Mouse (Mus musculus): ENCODE results near the gene Clec2l.
A peak's percentile ranks its signal among the peaks of the same experiment; 100 is the strongest.
"Not testable (repeated sequence)": the region's sequence is repeated elsewhere in the genome, so short reads cannot be mapped to it uniquely, and the experiment has no call there.

Clec2l gene

DNA sequence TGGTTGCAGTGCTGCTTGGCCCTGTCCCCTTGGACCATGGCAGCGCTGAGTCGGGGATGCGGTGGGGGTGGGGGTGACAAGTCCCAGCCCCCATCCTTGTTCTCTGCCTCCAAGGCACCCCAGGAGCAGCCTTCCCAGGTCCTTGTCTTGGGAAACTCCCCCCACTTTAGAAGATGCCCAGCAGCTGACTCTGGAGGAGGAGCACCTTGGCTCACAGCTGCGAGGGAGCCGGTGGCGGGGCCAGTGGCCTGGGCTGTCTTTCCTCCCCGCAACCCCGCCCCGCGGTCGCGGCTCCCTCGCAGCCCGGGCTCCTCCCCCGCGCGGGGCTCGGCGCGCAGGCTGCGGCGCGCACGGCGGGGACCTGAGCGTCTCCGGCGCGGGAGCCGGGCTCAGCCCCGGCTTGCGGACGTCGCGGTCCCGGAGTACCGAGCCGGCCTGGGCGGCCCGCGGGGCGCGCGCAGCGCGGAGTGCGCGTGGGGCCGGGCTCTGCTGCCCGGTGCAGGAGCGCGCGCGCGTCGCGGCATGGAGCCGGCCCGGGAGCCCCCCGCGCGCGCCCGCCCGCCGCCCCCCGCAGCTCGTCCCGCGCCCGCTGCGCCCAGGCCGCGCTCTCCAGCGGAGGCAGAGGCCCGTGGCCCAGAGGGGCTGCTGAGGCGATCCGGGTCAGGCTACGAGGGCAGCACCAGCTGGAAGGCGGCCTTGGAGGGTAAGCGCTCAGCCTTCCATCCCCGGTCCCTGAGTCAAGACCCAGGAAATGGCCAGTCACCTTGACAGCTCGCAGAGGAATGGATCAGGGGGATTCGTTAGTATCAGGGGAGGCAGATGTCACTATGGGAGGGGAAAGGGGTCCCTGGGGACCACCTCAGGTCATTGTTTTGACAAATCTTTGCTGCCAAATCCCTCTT is at the start of gene Clec2l:
Gene Clec2l (plus strand): TSS at position 356 of the 902 bp plus-strand sequence.
- DNase-seq: no peak

DNA sequence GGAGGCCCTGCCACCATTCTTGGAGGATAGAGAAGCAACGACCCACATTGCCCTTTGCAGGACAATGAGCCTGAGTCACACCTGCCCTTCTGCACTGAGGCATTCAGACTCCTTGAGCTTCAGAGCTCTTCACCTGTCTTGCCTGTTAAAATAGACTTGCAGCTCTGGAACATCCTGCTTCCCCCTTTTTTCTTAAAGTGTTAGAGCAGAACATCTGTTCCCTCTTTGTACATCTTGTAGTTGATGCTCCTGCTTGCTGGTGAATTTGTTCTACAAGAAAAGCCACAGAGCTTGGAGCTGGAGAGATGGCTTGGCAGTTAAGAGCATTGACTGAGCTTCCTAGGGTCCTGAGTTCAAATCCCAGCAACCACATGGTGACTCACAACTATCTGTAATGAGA is 40.5 kb upstream of the Clec2l start:
- DNase-seq: no peak

DNA sequence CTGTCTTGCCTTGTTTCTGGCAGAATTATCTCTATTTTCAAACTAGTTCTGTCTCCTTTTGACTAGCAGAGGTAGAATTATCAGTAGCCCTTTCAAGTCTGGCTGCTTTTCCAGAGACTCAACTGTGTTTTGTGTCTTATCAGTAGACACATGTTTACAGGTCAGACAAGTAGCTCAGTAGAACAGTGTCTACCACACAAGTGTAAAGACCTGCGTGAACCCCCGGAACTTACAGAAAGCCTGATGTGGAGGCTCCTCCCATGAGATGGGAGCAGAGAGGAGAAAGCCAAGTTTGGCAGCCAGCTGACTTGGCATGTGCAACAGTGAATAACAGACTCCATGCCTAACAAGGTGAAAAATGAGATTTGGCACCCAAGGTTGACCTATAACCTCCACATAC is 39.4 kb upstream of the Clec2l start:
- no peak for DNase-seq

DNA sequence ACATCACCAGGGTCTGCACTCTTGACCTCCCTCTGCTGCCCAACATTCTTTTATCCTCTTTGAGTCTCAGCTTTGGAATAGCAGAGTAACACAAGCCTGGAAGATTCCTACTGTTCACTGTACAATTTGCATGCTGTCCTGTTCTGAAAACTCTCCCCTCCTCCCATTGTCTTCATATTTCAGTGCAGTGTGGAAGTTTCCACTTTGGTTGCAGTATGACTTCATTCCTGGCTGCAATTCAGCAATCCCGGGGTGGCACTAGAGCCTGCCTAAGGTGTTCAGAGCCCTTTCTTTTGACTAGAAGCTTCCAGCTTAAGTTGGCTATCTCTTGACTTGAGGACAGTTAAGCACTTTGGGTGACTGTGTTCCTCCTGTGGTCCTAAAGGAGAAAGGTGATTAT is 38.4 kb upstream of the Clec2l start:
- no peak for DNase-seq

DNA sequence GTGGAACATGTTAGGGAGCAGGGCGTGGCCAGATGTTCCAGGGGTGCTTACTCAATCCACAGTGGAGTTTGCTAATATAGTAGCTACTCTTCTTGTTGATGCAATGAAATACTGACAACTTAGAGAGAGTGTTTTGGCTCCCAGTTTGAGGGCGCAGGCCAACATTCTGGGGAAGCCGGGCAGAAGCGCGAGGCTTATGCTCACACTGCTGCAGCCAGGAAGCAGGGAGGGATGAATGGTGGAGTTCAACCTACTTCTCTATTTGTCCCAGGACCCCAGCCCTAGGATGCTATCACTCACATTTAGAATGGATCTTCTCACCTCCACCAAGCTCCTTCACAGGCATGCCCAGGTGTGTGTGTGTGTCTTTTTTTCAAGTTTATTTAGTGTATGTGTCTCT is 36.8 kb upstream of the Clec2l start:
- no peak for DNase-seq

- DNase-seq: no peak
Measured at GRCm38 (mm10) chr6:38627081-38627480, 35.8 kb upstream of the Clec2l start.

- DNase-seq: no peak
Measured at GRCm38 (mm10) chr6:38627486-38627885, 35.4 kb upstream of the Clec2l start.

DNA sequence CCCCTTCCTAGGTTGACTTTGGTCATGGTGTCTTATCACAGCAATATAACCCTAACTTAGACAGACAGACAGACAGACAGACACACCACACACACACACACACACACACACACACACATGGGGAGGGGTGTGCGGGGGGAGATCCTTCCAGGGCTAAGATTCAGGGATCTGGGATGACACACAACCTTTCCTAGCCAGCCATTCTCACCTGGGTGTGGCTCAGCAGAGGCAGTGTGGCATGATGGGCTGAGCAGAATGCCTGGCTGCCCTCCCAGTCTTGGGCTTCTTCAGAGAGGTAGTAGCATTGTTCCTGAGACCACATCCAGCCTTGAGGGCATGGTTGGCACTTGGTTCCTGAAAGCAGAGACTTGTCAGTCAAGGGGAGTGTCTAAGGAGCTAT is 33.3 kb upstream of the Clec2l start:
- DNase-seq: no peak

- no peak for DNase-seq
Measured at GRCm38 (mm10) chr6:38632826-38633225, 30.0 kb upstream of the Clec2l start.

GRCm38 (mm10) chr6:38634461-38634860 is 28.4 kb upstream of the Clec2l start:
- no peak for DNase-seq

- no peak for DNase-seq
Measured at GRCm38 (mm10) chr6:38635941-38636851, 26.7 kb upstream of the Clec2l start.

GRCm38 (mm10) chr6:38636852-38637618 is 25.8 kb upstream of the Clec2l start, which contains the start of gene Klrg2:
Klrg2 (minus strand) TSS chr6:38637242.
- DNase-seq: peak; percentile 14

- no peak for DNase-seq
Measured at GRCm38 (mm10) chr6:38640401-38640800, 22.5 kb upstream of the Clec2l start.

DNA sequence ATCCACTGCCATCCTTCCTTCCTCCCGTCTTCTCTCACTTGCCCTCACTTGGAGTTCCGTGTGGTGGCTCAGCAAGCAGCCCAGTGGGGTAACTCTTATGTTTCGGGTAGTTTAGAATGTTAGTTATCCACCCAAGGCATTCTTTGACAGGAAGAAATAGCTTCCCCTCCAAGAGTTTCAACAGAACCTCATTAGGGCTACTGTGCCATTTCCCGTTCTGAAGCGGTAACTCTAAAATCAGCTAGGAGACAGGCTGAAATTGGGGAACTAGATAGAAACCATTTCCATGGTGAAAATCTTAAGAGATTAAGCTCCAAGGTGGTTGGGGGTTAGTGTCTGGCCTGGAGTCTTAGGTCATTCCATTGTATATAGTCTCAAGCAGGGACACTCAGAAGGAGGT is 21.6 kb upstream of the Clec2l start:
- no peak for DNase-seq

DNA sequence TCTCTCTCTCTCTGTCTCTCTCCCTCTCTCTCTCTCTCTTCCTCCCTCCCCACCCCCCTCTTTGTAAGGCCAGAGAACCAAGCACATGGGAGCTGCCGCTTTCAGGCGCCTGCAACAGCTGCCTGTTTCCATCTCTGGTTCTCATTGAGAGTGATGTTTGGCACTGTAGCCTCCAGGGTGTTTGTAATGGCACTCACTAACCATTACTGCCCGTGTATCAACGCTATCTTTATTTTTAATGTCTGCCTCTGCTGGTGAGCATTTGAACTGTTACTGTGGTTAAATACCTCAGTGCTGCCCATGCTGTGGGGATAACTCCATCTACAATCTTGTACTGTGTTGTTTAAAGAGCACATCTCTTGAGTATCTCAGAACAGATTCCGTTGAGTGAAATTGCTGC is 21.2 kb upstream of the Clec2l start:
- DNase-seq: no peak

GRCm38 (mm10) chr6:38642593-38642992 is 20.3 kb upstream of the Clec2l start:
- DNase-seq: no peak

- no peak for DNase-seq
Measured at GRCm38 (mm10) chr6:38643039-38643438, 19.8 kb upstream of the Clec2l start.

DNA sequence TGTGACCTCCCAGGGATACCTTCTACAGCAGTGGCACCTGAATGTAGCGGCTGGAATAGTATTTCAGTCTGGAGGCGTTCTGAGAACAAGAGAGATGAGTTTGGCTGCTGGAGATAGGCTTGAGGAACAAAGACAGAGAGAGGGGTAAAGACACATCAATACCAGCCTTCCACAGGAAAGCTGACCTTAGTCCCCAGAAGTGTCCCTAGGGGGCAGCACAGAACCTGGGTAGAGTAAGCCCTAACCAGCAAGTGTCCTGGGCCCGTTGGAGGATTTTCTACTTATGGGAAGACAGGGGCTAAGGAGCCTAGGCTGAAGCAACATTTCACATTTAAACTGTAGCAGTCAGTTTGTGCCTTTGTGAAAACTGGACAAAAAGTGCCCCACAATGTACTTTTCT is 13.3 kb upstream of the Clec2l start:
- DNase-seq: peak; percentile 21

GRCm38 (mm10) chr6:38650263-38650937 is 12.5 kb upstream of the Clec2l start:
- peak; percentile 60 for DNase-seq

DNA sequence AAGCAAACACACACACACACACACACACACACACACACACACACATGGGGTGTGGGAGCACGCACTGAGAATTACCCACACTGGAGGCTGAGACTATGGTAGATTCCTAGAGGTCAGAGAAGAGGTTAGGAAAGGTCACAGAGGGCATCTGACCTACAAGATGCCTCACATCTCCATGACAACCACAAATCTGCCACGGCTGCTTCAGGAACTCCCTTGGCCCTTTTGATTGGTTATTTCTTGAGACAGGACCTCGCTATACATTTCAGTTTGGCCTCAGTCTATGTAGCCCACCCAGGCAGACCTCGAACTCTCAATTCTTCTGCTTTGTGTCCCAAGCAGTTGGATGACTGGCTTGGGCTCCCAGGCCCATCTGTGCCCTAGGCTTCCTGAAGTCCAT is 1.2 kb upstream of the Clec2l start:
- no peak for DNase-seq

- DNase-seq: no peak
Measured at GRCm38 (mm10) chr6:38669580-38669979, 6.7 kb downstream of the Clec2l start.

GRCm38 (mm10) chr6:38670488-38670887 is 7.6 kb downstream of the Clec2l start:
- DNase-seq: not testable (repeated sequence)
